ENCODE assay signal across 8 mouse cellular contexts in genomic region chr3:62505166-62505900, GRCm38 (mm10). TPM values are rescaled to one million over a fixed set of nuclear protein-coding genes. Genes with fewer than 3 reads are reported as not detected.
DNase-seq lines count a peak whose midpoint lies in the region; ATAC-seq and TF ChIP-seq lines count a peak whose summit lies in the region.

No protein-coding gene starts in this region.

- peak overlapping the region; percentile 92 for H3K4me3 ChIP-seq in heart, embryonic 10.5 days
- peak overlapping the region; percentile 97 for H3K4me3 ChIP-seq in G1E (ENCODE audit: low read depth, low read length)
- peak overlapping the region; percentile 83 for H3K4me3 ChIP-seq in hindbrain, embryonic 11.5 days (ENCODE audit: low read depth, low read length)
- H3K4me3 ChIP-seq in midbrain, embryonic 10.5 days: peak overlapping the region; percentile 92

- H3K9me3 ChIP-seq in heart, embryonic 10.5 days: no peaks in the 10 kb centered on the region
- no peaks in the 10 kb centered on the region for H3K9me3 ChIP-seq in G1E (replicated peaks)
- H3K9me3 ChIP-seq in hindbrain, embryonic 11.5 days (ENCODE audit: control insufficient read depth, low read length): no peaks in the 10 kb centered on the region
- no peaks in the 10 kb centered on the region for H3K9me3 ChIP-seq in midbrain, embryonic 10.5 days (replicated peaks)

- peak overlapping the region; percentile 17 for H3K9ac ChIP-seq in hindbrain, embryonic 11.5 days (ENCODE audit: low read depth, low read length)

- TF ChIP-seq CTCF in G1E (IDR thresholded peaks at IDR 0.05; ENCODE audit: low read depth, low read length): no peak

- H3K36me3 ChIP-seq in heart, embryonic 10.5 days: peaks cover 16% of the 10 kb centered on the region
- H3K36me3 ChIP-seq in G1E (replicated peaks): peaks cover 15% of the 10 kb centered on the region
- no peaks in the 10 kb centered on the region for H3K36me3 ChIP-seq in hindbrain, embryonic 11.5 days (ENCODE audit: control insufficient read depth, insufficient read depth, low read length)
- peaks cover 21% of the 10 kb centered on the region for H3K36me3 ChIP-seq in midbrain, embryonic 10.5 days

- H3K27me3 ChIP-seq in heart, embryonic 10.5 days (ENCODE audit: insufficient read depth, poor library complexity, severe bottlenecking): peaks cover 3% of the 10 kb centered on the region; the same call in 1 of the 2 replicates
- H3K27me3 ChIP-seq in G1E (ENCODE audit: insufficient read depth, low read length): no peaks in the 10 kb centered on the region
- no peaks in the 10 kb centered on the region for H3K27me3 ChIP-seq in hindbrain, embryonic 11.5 days (ENCODE audit: control insufficient read depth, insufficient read depth, low read length)
- no peaks in the 10 kb centered on the region; the same call in 1 of the 2 replicates for H3K27me3 ChIP-seq in midbrain, embryonic 10.5 days (ENCODE audit: low read depth, poor library complexity, severe bottlenecking)

- WGBS in heart, embryonic 10.5 days: 76% methylated on average over 5 of the region's 5 CpGs
- WGBS in hindbrain, embryonic 11.5 days: 80% methylated on average over 5 of the region's 5 CpGs
- 82% methylated on average over 5 of the region's 5 CpGs for WGBS in midbrain, embryonic 10.5 days

- ATAC-seq in G1E (ENCODE audit: extremely low read depth, insufficient number of reproducible peaks, low FRiP score, poor library complexity, severe bottlenecking): no peak
- ATAC-seq in hindbrain, embryonic 11.5 days (ENCODE audit: low FRiP score): no peak
- no peak for ATAC-seq in erythroid progenitor cell, adult 5-6 weeks (replicated peaks; ENCODE audit: low FRiP score, poor library complexity, severe bottlenecking)

- no peak for DNase-seq in heart, embryonic 10.5 days (ENCODE audit: low spot score)
- no peak for DNase-seq in heart, adult 18-20 months
- no peak for DNase-seq in G1E (ENCODE audit: low spot score)
- DNase-seq in hindbrain, embryonic 11.5 days (ENCODE audit: low spot score): no peak
- DNase-seq in midbrain, embryonic 10.5 days (ENCODE audit: low spot score): no peak
- no peak for DNase-seq in adrenal gland, postnatal 36 days
- no peak for DNase-seq in layer of hippocampus, postnatal 10 days (ENCODE audit: low spot score in 2 of 2)

- H3K4me1 ChIP-seq in heart, embryonic 10.5 days: peaks cover 7% of the 10 kb centered on the region
- peaks cover 15% of the 10 kb centered on the region for H3K4me1 ChIP-seq in G1E (ENCODE audit: insufficient read depth, low read depth, low read length)
- no peaks in the 10 kb centered on the region; the same call in 1 of the 2 replicates for H3K4me1 ChIP-seq in hindbrain, embryonic 11.5 days (replicated peaks; ENCODE audit: control insufficient read depth, insufficient read depth, low read length)
- peaks cover 17% of the 10 kb centered on the region for H3K4me1 ChIP-seq in midbrain, embryonic 10.5 days

- peak overlapping the region; percentile 45 for H3K4me2 ChIP-seq in hindbrain, embryonic 11.5 days (replicated peaks; ENCODE audit: low read depth, low read length)

- no peak overlapping the region for H3K27ac ChIP-seq in heart, embryonic 10.5 days
- no peak overlapping the region for H3K27ac ChIP-seq in hindbrain, embryonic 11.5 days (ENCODE audit: low read depth, low read length)
- H3K27ac ChIP-seq in midbrain, embryonic 10.5 days (replicated peaks): 0 out of 2 replicates have a peak overlapping the region, but pooled peaks have one; percentile 97

RNA-seq across cellular contexts. Expression of gene Dhx36, which starts 1.5 kb away (rescaled TPM):
- 20.0 and 27.6 TPM in 2 replicates for polyA plus RNA-seq in heart, embryonic 10.5 days (2016; fragmentation: Nextera tagmentation; extraction: Ambion mirVana)
- 10 to 100 TPM; 15.3 to 18.4 TPM for total RNA-seq in heart, adult 18-20 months (2021)
- 80.9 and 85.1 TPM in 2 replicates for total RNA-seq in G1E (2014; fragmentation: Nextera tagmentation)
- 85.0 and 86.1 TPM in 2 replicates for total RNA-seq in G1E (2017)
- polyA plus RNA-seq in G1E (2012): 8.7 and 12.4 TPM in 2 replicates
- 56.4 and 56.8 TPM in 2 replicates for polyA plus RNA-seq in hindbrain, embryonic 11.5 days (2014; fragmentation: Nextera tagmentation; extraction: Ambion mirVana)
- 33.4 and 36.2 TPM in 2 replicates for polyA plus RNA-seq in midbrain, embryonic 10.5 days (2016; fragmentation: Nextera tagmentation; extraction: Ambion mirVana)
- 20.9 and 36.5 TPM in 2 replicates for total RNA-seq in erythroid progenitor cell, adult 5-6 weeks (2015; ENCODE audit: low replicate concordance)
- 14.2 and 18.2 TPM in 2 replicates for total RNA-seq in erythroid progenitor cell, adult 5-6 weeks (2017; ENCODE audit: low replicate concordance)
- total RNA-seq in adrenal gland, postnatal 36 days (2021): 10 to 100 TPM; 35.7 to 36.1 TPM
- total RNA-seq in layer of hippocampus, postnatal 10 days (2021): 10 to 100 TPM; 59.7 to 62.4 TPM
